Mouse (Mus musculus) natural killer cell, adult 2 months (primary cell): ENCODE data around the gene Map4.
A peak's percentile ranks its signal among the peaks of the same experiment; 100 is the strongest.
"Not testable (repeated sequence)": the region's sequence is repeated elsewhere in the genome, so short reads cannot be mapped to it uniquely, and the experiment has no call there.

Experiments used
- DNase-seq, 2 experiments: peaks; one replicate each; pipeline ENCODE4 v3.0.0; 2022; ENCODE audit warnings: low spot score in 2 of 2

Map4 gene

DNA sequence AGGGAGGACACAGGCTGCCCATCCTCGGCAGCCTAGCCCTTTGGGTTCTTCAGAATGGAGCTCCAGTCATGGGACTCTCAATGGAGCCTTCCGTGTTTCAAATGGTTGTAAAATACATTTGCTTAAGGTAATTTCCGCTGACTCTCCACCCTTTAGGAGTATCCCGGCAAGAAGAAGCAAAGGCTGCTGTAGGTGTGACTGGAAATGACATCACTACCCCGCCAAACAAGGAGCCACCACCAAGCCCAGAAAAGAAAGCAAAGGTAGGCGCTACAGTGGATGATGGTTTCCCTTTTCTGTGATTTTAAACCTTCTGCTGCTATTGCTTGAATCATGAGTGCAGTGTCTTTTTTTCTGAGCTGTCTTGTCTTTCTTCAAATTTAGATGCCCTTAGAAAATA lies 131.6 kb downstream of the Map4 start:
- no peak for DNase-seq

DNA sequence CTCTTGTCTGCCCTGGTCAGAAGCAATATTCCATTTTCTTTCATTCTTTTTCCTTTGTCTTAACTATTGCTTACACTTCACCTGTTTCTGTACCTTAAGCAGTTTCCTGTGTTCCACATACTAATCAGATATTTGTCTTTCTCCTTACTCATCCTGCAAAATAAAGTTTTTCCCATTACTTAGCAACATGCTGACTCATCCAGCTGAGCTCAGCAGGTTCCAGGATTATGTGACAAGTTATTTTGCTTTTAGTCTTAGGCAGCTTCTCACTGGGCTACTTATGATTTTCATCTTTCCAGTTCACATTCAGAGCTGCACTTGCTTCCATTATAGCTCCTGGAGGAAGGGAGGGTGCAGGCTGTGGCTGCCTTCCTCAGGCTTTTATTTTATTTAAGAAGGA lies 133.4 kb downstream of the Map4 start:
- no peak for DNase-seq

DNA sequence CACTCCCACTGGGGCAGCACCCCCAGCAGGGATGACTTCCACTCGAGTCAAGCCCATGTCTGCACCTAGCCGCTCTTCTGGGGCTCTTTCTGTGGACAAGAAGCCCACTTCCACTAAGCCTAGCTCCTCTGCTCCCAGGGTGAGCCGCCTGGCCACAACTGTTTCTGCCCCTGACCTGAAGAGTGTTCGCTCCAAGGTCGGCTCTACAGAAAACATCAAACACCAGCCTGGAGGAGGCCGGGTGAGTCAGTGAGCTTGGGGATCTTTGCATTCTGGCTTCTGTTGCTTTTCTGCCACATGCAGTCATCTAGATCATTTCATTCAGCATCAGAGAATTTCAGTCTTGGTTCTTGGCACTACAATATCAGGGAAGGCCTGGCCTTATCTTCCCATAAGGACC lies 137.5 kb downstream of the Map4 start:
- no peak for DNase-seq

DNA sequence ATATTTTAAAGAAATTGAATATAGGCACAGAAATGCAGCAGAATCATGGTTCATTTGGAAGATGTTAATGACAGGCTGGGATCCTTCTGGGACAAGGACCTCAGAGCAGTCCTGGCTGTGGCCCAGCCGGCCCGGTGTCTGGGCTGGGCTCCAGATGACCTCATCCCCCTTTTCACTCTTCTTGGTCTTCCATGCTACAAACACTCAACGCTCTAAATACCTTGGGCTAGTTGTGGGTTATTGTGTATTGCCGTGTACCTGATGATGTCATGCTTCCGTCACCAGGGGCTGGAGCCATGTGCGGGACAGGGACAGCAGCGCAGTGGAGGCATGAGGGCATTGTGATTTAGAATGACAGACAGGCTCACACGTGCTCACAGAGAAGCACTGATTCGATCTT lies 139.1 kb downstream of the Map4 start:
- no peak for DNase-seq

DNA sequence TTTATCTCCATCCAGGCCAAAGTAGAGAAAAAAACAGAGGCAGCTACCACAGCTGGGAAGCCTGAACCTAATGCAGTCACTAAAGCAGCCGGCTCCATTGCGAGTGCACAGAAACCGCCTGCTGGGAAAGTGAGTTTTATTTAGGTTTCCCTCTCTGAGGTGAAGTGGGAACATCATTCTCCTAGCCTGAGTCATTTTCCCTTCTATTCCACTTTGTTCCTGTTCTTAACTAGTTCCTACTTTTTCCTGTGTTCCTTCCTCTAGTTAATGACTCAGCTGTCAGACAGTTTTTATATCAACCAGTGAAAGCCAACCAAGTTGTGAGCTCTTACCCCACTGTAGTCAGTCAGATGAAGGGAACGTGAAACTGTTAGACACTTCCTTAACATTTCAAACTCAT lies 139.8 kb downstream of the Map4 start:
- DNase-seq = no peak

DNA sequence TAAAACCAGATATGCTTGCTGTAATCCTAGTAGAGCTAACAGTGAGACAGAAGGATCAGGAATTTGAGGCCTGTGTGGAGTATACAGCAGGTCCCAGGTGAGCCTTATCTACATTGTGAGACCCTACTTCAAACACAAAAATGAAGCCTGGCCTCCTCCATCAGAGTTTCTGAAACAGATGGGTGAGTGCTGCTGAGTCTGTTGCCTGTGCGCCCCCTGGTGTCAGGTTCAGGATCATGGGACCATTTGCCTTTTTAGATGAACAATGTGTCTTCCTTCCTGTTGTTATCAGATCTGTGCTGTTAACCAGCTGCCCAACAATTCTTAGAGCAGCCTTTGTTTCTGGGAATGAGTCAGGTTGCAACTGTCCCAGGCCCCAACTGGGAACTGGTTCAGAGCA lies 140.6 kb downstream of the Map4 start:
- DNase-seq = peak; percentile 23 to 63

DNA sequence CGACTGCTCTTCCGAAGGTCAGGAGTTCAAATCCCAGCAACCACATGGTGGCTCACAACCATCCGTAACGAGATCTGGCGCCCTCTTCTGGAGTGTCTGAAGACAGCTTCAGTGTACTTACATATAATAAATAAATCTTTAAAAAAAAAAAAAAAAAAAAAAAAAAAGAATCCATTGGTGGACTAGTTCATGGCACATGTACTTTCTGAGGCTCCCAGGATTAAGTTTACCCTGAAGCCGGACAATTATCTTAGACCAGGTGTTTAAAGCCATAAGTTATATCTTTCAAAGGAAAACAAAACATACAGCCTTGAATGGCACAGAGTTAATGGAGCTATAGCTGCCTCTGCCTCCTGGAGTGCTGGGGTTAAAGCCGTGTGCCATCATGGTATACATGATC lies 145.2 kb downstream of the Map4 start:
- DNase-seq = not testable (repeated sequence)

DNA sequence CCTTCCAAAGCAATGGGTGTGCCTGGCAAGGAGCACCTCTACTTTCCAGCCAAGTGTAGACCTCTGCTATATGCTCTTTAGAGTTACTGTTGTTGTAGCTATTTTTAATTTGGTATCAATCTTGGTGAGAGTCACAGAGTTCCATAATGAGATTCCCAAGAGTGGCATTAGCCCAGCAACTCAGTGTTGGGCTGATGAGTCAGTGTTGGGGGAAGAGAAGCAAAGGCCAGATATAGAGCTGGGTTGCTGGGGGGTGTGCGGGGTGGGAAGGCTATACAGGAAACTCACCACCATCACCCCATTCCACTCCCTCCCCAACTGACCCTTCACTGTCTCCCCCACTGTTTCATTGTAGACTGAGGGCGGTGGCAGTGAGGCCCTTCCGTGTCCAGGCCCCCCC lies 149.8 kb downstream of the Map4 start:
- DNase-seq = no peak

DNA sequence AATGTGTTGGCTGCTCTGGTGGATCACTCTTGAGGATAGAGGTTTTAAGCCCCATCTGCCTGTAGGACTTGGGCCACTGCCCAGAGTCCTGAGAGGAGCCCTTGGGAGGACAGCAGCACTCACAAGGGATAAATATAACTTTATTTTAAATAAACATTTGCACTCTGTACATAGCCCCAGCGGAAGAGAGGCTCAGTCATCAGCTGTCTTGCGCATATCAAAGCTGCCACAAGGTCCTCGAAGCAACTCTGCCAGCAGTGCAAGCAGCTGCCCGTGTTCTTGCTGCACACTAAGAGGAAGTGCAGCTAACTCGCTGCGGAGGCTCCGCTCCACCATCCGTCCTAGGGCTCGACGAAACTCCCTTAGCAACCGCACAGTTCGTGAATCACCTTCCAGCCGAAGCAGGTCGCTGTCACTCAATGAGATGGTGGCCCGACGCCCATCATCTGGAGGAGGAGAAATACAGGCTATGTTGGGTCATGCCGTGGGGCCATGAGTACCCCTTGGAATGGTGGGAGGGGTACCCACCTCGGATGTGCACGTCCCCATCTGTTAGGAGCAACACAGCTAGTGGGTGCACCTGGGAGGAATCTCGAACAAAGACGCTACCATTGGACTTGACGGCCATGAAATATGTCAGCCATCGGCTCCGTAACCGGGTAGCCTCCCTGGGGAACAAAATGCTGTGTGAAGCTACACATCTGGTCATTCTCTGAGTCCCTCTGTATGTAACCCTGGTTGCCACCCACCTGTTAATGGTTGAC lies 153.1 kb downstream of the Map4 start:
- no peak for DNase-seq

DNA sequence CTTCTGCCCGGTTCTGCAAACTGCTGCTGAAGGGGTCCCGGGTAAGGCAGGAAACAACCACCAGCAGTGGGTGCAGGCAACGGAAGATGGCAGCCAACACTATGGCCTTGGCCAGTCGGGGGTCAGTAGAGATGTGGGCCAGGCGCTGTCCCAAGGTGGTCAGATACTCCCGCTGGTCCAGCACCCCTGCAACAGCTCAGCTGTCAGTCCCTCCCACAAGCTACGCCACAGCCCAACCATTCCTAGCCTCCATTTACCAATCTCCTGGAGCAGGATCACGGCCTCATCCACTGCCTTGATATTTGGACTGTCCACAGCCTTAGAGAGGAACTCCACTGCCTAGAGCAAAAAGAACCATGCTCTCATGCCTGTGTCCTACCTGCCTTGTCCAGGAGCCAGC lies 154.4 kb downstream of the Map4 start:
- DNase-seq = no peak

DNA sequence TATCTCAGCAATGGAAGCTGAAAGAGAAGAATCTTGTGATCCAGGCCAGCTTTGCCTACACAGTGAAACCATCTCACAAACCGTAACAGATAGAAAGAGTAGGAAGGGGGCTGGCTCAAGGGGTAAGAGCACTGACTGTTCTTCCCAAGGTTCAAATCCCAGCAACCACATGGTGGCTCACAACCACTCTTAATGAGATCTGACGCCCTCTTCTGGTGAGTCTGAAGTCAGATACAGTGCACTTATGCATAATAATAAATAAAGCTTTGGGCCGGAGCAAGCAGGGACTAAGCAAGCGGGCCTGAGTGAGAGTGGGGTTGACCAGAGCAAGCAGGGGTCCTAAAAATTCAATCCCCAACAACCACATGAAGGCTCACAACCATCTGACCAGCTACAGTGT lies 162.0 kb downstream of the Map4 start:
- DNase-seq = peak; percentile 9 to 23

DNA sequence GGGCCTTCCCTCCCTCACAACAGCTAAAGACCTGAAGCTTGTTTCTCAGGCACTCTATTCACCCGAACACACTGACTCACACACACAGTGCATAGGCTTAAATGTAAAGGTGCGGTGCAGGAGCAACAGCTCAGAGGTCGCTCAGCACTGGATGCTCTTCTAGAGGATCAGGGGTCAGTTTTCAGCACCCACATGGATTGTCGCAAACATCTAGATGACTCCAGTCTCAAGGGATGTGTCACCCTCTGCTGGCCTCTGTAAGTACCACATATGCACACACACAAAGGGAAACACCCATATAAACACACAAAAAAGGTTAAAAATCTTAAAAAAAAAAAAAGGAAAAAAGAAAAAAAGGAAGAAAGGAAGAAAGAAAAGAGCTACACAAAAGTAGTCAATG lies 163.5 kb downstream of the Map4 start:
- no peak for DNase-seq

DNA sequence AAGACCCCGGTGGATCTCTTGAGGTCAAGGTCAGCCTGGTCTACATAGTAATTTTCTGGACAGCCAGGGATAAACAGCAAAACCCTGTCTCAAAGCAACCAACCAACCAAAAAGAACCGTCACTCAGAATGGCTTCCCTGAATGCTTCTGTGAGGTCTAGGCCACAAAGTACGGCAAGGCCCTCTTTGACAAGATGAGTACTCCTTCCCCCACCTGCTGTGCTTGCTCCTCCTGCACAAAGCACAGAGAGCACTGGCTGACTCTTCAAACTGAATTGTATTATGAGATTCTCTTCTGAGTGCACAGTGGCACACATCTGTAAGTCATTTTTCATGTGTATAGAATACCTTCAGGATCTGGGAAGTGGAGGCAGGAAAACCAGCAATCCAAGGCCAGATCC lies 166.5 kb downstream of the Map4 start:
- DNase-seq = no peak

DNA sequence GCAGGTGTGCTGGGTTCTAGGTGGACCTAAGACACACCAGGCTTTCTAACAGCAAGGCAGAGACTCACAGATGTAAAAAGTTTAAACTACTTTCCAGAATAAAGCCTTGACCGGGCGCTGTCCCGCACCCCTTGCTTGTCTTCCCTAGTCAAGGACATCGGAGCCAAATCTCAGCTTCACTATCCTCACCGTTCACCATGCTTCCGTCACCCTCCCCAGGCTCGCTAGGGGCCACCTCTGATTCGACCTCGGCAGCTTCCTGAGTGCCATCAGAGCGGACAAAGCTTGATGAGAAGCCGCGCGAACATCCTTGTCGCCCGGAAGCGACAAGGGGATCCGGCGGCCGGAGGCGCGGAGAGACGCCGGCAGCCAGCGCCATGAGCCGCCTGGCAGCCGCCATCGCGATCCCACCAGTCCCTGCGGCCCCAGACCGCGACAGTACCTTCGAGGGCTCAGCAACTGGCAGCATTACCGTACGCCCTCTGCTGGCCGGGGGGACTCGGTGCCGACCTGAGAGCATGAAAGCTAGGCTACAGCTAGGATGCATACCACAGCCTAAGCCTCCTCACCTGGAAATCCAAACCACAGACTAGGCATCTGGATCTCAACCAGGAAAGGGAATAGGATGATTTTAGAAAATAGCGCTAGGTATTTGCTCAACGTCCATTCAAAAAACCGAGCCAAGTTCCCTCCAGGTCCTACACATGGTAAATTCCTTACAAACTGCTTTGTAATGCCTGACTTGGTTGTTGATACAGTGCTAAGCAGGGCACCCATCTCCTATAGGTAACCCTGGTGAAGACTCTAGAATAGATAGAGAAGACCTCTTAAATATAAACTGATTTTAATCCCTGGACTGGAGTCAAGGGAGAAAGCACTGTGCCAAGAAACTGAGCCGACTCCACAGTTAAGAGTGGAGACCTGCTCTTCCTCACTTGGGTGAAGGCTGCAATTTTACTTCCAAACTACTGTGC lies 169.7 kb downstream of the Map4 start:
- DNase-seq = peak; percentile 84 to 91

DNA sequence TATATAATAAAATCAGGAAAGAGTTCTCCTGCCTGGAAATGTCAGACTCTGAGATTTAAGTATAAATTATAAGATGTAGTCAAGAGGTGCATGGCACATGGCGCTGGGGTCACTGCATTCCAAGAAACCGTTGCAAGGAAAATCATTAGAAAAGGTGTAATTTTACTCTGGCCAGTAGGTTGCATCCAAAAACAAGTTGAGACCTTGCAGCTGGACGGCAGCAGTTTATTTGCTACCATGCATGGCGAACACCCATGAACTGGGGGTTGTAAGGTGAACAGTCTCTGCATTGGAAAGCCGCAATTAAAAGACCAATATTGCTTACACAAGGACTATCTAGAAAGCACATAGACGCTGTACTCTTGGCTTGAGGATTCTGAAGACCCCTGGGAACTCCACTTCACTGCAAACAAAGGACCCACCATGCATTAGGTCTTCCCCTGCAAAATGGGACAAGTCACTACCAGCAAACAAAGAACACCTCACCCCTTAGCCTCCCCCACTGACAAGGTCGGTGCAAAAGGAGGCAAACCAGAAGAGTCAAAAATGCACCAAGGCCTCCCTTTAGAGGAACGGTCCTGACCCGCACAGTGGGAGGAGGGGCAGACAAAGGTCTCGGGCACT lies 185.2 kb downstream of the Map4 start:
- no peak for DNase-seq

DNA sequence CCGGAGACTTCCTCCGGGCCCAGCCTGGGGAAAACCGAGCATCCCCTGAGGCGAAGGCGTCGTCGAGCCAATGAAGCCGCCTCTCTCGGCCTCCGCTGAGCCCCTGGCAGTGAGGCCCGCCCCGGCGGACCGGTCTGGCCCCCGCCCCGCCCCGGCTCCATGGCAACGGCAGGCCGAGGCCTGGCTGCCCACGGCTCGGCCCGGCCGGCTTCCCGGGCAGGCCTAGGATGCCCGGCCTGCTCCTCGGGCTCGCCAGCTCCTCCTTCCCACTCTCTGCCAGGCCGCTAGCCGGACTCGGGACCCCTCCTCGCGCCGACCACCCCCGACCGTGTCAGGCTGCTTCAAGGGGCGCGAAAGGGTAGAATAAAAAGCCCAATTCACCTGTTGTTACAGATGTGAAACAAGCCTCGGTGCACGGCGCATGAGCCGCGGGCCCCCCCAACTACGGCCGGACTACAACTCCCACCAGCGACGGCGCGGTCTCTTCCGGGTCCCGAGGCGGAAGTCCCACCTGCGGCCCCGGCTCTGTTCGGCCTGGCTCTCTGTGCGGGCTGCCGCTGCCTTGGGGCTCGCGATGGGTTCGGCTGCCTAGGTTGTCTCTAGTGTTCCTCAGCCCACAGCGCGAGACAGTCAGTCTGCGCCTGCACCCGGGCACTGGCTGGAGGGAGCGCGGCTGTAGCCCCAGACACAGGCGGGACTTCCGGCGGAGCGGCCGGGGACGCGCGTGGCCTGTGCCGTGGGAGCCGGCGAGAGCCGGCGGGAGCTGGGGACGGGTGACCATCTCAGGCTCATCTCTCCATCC lies 185.9 kb downstream of the Map4 start, which contains the start of gene Smarcc1:
Smarcc1 (plus strand) TSS at position 732 of the 802 bp plus-strand sequence.
- peak; percentile 80 to 81 for DNase-seq

DNA sequence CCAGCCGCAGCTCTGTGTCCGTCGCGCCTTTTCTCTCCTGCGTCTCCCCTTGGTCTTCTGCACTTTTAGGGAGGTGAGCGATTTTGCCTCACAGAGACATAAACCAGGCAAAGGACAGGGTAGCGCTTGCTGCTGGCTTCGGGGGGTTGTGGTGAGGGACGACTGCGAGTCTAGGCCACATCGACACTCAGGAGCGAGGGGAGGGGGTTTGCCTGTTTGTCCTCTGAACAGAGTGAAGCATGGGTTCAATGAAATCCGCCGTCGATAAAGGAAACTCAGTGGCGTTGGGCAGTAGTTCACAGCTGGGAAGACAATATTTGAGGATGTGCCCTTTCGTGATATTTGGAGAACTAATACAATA lies 186.5 kb downstream of the Map4 start, which contains the start of gene Dhx30:
Dhx30 (minus strand) TSS at position 52 of the 361 bp plus-strand sequence.
- DNase-seq = no peak

DNA sequence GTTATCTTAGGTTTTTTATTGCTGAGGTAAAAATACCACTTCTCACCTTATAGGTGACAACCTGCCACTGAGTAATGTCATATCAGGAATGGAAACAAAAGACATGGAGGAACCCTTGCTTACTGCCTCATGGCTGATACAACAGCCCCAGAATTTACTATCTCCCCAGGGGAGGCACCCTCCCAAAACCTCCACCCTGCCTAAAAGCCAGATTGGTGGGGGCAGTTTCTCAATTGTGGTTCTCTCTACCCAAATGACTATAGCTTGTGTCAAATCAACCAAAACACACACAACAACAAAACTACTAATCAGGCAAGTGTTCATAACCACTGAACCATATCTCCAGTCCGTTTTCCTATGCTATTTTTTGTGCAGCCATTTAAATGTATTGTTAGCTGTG lies 187.0 kb downstream of the Map4 start:
- DNase-seq = no peak

DNA sequence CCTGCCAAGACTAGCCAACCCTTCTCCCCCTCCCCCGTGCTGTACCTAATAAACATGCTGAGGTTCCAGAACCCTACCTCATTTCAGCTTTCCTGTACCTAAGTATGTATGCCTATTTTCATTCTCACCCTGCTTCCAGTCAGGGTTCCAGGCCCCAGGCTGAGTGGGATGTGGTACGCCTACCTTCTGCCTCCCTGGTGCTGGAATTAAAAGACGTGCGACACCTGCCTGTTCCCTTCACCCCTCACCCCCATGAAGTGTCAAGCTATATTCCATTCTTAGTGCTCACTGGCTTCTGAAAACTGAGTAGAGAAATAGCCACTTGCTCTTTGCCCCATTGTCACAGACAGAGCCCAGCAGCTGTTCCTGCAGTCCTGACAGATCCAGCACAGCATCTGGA lies 190.2 kb downstream of the Map4 start:
- DNase-seq = no peak

DNA sequence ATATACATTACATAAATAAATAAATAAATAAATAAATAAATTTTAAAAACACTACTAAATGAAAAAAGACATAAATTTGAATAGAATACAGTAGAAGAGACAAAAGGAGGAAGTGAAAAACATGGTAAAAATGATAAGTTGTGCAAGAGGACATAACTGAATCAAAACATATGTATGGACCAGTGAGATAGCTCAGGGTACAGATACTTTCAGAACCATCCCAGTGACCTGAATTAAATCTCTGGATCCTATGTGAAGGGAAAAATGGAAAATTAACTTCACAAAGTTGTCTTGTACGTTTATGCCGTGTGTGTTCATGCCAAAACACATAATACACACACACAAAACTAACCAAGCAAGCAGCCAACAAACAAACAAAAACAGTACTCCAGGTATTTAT lies 192.1 kb downstream of the Map4 start:
- no peak for DNase-seq

DNA sequence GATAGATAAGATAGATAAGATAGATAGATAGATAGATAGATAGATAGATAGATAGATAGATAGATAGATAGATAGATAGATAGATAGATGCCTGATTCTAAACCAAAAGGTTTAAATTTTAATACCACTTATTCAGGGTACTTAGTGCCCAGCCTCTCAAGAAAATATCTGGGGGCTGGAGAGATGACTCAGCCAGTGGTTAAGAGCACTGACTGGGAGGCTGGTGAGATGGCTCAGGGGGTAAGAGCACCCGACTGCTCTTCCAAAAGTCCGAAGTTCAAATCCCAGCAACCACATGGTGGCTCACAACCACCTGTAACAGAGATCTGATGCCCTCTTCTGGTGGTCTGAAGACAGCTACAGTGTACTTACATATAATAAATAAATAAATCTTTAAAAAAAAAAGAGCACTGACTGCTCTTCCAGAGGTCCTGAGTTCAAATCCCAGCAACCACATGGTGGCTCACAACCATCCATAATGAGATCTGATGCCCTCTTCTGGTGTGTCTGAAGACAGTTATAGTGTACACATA lies 192.8 kb downstream of the Map4 start:
- not testable (repeated sequence) for DNase-seq
